Mouse (Mus musculus) regulatory T cell (primary cell): Measurements from ENCODE around the gene Gm10024.
"Not testable (repeated sequence)": the region's sequence is repeated elsewhere in the genome, so short reads cannot be mapped to it uniquely, and the experiment has no call there.

Experiments used
- in situ Hi-C: fragments of 300-600 bp; cut with MboI, MseI; formaldehyde crosslinking; loops from one replicate; pipeline ENCODE4 v1.15.1; 2025; ENCODE audit warnings: high pct_unique_total_duplicates

Gene Gm10024

DNA sequence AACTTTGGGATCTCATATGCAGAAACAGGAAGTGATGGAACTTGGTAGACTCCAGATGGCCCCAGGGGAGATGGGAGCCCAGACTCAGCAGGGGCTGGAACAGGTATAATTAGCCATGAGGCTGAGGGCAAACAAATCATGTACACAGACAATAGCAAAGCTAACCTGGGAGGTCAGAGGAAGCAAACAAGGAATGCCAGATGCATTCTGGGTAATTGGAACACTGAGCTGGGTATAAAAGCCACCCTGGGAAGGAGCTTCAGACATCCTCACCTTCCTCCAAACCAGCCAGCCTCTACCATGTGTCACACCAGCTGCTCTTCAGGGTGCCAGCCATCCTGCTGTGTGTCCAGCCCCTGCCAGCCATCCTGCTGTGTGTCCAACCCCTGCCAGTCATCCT lies at the start of gene Gm10024:
TSS of gene Gm10024 (plus strand) at position 301 of the 400 bp plus-strand sequence.
- in situ Hi-C loops, result loop anchor here (5.0 kb wide), 1 partner anchor 39 kb away; no protein-coding TSS in a partner anchor

DNA sequence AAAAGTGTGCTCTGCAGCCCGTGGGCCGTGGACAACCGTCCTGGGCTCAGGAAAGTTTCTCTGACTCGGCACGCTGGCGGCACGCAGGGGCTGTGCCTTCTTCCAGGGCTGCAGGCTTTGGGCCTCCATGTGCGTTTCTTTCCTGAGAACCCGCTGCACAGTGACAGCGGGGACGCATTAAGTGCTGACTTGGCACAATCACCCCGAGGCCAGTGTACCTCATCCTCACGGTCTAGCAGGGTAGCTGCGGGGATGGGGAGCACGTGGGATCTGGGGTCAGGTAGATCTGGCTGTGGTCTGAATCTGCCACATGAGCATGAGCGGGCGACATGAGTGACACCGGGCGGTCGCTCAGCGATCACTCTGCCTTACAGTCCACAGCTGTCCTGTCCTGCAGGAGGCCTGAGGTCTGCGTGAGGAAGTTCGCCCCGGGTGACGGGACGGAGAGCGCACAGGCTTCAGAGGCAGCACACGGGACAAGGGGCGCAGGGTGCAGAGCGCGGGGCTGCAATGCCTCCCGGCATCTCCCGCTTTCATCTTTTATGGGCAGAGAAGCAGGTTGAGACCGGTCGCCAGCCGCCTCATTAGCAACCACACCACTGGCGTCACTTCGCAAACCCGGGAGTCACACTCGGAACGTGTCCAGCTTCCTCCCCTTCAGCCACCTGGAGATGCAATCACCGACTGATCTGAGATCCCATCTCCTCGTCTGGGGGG lies 47.1 kb upstream of the Gm10024 start:
- in situ Hi-C loops, result no loop called here

DNA sequence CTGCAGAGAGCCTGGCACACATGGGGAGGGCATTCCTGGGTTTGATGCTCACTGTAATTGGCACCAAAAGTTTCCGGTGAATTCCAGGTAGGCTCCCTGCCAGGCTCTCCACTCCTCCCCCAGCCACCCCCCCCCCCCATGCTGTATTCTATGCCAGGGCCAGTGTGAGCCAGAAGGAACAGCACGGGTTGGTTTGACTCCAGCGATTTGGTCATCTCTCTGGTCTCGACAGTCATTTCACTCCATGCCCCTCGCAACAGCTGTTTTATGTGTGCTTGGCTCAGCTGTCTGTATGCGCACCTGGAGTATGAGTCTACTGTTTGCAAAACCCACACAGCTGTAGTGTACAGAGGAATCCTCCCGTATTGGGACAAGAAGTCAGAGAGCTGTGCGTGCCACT lies 44.9 kb upstream of the Gm10024 start:
- in situ Hi-C loops, result no loop called here

DNA sequence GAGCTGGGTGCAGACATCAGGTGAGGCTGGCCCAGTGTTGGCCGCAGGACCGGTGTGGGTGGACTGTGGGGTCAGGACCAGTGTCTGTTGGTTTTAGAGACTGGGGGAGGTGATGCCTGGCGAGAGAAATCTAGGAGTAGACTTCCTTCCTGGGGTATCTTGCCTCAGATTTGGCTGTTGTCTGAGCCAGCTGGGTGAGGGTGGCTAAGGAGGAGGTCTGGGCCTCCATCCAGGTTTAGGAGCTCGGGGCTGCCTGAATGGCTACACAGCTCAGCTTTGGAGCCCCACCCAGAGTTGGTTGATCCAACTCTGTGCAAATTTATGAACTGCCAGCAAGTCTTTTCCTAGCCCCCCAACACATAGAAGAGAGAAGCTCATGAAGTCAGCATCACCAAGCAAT lies 43.9 kb upstream of the Gm10024 start:
- in situ Hi-C loops, result no loop called here

DNA sequence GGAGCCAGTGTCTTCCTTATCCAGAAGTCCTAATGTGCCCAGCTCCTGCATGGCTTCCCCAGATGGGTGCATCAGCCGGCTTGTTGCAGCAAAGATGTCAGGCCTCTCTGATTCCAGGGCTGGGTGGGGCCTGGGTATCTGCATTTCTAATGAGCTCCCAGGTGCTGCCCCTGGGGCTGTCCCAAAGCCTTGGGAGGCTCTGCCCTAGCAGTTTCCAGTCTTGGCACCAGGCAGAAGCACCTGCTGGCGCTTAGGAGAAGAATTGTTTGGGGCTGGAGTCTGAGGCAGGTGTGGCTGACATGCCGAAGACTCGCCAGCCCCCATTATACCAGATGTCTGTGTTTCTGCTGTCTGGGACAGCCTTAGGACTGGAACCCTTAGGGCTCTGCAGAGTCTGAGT lies 40.5 kb upstream of the Gm10024 start:
- in situ Hi-C loops, result loop anchor here (5.0 kb wide), 1 partner anchor 42 kb away; the partner anchor contains the start of gene Gm10024

DNA sequence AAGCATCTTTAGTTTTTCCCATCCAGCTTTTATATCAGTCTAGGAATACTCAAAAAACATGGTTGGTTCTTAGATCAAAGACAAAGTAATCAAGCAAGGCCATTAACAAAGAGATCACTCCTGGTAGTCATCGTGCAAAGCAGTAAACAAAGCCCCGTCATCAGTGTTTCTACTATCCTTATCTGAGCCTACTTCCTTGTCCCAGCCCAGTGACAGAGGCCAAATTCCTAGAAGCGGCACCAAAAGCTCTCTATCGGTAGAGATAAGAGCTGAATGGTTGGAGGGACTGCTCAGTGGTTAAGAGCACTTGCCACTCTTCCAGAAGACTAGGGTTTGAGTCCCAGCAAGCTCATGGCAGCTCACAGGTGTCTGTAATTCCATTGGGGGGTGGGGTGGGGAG lies 39.7 kb upstream of the Gm10024 start:
- in situ Hi-C loops, result loop anchor here (5.0 kb wide), 1 partner anchor 41 kb away; the partner anchor contains the start of gene Gm10024

DNA sequence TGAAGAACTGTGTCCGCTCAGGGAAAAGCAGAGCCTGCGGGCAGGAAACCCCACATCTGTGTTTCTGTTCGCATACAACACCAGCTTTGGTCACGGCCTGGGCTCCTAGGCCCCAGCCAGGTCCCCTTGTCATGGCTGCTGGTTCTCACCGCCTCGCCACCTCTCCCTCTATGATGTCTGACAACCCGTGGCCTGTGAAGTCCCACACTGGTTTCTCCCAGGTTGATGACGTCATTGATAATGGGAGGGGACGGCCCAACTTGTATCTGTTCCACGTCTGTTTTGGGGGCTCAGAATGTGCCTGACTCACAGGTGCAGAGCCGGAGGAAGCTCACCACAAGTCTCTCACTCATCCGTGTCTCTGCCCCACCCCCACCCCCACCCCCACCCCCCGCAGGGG lies 37.5 kb upstream of the Gm10024 start:
- in situ Hi-C loops, result loop anchor here (5.0 kb wide), 1 partner anchor 39 kb away; the partner anchor contains the start of gene Gm10024

DNA sequence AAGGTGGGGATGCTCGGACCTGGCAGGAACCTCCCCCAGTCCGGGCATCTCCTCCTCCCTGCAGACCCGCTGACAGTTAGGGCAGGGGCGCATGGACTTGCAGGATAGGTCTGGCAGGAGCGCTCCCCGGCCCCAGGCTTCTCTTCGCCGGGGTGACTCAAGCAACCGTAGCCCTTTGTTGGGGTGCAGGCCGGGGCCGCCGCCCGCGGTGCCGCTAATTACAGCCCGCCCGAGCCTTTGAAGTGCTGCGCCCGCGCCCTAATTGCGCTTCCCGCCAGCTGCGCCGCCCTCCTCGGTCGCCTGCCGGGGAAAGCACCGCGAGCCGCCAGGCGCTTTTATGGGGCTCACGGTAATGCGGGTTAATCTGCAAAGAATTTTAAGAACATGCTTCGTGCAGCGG lies 33.7 kb upstream of the Gm10024 start:
- in situ Hi-C loops, result no loop called here

DNA sequence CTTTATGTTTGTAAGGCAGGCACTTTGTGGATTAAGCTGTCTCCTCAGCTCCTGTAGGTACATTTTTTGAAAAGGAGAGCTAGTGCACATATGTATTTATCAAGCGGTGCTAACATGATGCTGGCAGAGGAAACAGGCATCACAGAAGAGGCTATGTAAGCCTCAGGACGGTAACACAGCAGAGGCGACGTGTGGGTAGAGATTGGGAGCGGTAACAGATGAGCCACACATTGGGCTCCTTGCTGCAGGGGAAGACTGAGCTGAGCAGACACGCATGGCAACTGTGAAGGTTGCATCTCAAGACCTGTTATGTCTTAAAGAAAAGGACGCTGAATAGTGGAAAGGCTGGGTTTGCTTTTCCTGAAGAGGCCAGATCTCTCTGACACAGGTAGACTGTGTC lies 28.3 kb upstream of the Gm10024 start:
- in situ Hi-C loops, result no loop called here

DNA sequence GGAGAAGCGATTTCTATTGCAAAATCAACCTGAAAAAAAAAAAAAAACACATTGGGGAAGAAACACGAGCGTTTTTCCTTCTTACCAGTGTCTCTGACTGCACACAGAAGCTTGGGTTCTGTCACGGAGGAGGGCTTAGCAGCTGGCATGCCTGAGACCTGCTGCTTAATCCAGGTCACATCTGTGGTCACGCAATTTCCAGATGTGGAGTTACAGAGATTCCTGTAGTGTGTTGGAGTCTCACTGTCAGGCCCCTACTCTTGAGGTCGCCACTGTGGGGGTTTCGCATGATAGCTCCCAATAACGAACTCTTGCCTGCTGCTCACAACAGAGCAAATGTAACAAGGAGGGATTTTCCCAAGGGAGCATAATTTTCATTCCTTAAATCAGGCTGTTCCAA lies 27.1 kb upstream of the Gm10024 start:
- in situ Hi-C loops, result no loop called here

DNA sequence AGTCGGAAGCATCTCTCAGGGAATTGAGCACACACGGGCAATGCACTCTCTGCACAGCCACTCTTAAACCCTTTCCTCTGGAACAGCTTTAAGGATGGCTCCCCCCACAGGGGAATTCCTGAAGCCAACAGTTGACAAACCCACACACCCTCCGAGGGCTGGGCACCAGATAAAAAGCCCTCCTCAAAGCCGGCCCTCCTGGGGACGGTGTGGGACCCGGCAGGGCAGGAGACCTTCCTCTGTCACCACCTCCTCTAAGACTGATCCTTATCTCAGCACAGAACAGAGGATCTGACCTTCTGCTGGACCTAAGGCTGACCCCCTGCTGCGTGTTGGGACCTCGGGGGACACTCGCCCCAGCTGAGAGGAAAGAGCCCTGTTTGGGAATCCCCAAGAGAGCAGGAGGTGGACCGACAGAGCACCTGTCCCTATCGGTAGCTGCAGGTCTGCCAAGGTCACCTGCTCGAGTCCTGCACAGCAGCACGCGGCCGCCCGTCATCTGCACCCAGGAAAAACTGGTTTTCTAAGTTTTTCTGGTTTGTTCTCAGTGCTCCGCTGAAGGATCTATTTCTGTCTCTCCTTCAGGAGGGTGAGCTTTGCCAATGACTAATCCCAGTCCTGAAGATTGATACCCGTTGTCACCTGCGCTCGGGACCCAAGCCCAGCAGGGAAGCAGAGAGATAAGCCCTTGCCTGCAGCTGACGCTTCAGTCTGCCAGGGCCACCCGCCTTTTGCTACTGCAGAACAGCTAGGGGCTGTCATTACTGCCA lies 25.2 kb upstream of the Gm10024 start, which contains the start of gene Tspear:
TSS of gene Tspear (plus strand) at position 675 of the 770 bp plus-strand sequence.
- in situ Hi-C loops, result no loop called here

DNA sequence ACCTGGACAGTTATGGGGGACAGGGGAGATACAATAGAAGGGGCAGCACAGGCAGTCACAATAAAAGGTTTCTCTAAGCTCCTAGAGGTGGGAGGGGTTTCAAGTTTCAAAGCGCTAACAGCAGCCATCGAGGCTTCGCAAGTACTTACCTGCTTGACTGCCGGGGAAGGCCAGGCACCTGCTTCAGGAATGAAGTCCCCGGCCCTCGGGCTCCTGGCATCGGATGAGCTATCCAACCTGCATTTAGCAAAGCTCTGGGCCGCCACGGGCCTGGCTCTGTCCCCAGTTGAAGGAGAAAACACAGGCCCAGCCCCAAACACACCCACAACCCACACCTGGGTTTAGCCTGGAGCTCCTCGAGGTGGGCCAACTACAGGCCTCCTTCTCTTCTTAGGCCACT lies 24.2 kb upstream of the Gm10024 start:
- in situ Hi-C loops, result no loop called here

DNA sequence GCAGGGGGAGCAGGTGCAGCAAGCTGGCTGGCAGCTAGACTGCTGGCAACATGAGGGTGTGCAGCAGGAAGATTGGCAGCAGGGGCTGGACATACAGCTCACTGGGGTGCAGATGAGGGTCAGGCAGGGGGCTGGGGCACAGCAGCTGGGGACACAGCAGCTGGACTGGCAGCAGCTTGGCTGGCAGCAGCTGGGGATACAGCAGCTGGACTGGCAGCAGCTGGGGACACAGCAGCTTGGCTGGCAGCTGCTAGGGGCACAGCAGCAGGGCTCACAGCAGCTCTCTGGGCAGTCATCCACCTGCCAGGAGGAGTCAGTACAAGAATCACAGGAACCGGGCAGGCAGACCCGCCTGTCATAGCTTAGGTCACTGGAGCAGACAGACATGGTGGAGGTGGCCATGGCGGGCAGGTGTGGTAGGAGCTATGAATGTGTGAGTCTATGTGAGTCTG lies 20.9 kb upstream of the Gm10024 start, which contains the start of gene Gm19402:
TSS of gene Gm19402 (minus strand) at position 402 of the 452 bp plus-strand sequence.
- in situ Hi-C loops, result not testable (repeated sequence)

DNA sequence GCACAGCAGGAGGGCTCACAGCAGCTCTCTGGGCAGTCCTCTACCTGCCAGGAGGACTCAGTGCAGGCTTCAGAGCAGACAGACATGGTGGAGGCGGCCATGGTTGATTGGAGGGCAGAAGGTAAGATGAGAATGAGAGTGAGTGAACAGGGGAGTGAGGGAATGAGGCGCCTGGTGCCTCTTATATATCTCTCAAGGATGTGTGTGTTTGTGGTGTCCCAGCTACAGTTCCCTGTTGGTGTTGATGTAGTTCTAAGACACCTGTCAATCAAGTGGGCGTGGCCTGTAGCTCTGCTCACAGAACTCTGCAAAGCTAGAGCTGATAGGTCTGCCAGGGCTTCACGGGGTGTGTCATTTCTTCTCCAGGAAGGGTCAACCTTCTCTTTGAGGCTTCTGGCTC lies 14.1 kb upstream of the Gm10024 start, which contains the start of gene Gm9508:
TSS of gene Gm9508 (minus strand) at position 101 of the 400 bp plus-strand sequence.
- in situ Hi-C loops, result no loop called here

DNA sequence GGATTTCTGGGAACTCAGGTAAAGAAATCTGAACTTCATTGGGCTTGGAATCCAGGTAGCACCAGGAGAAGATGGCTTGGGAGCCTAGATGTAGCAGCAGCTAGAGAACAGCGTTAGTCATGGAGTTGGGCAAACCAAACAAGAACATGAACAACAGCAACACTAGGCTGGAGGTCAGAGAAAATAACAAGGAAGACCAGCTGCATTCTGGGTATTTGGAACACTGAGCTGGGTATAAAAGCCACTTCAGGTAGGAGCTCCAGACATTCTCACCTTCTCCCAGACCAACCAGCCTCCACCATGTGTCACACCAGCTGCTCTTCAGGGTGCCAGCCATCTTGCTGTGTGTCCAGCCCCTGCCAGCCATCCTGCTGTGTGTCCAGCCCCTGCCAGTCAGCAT lies 4.9 kb upstream of the Gm10024 start, which contains the start of gene Gm10272:
TSS of gene Gm10272 (plus strand) at position 301 of the 400 bp plus-strand sequence.
- in situ Hi-C loops, result no loop called here

DNA sequence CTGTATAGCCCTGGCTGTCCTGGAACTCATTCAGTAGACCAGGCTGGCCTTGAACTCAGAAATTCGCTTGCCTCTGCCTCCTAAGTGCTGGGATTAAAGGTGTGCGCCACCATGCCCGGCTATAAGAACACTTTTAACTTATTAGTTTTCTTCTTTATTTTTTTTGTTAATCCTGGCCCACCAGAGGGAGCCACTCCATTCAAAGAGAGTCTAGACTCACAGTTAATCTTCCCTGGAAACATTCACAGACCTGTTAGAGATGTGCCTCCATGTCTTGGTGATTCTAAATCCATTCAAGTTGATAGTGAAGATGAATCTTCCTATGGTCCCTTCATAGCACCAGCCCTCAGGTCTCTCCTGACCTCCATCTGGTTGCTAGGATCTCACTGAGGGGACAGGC lies 1.4 kb upstream of the Gm10024 start:
- in situ Hi-C loops, result loop anchor here (5.0 kb wide), 1 partner anchor 38 kb away; no protein-coding TSS in a partner anchor

DNA sequence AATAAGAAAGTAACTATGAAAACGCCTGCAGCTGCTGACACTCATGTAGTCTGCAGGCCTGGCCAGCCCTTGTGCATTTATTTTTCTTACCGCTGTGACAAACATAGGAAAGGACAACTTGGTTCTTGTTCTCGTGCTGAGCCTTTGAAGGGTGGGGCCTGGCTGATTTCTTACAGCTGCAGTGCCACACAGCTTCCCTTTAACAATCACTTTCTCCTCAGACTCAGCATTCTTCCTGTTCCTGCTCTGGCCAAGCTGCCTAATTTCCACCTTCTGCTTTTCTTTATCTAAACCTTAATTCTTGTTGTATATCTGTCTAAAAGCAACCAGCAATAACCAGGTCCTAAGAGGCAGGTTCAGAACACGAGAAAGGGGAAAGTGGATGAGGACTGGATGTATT lies 2.5 kb downstream of the Gm10024 start:
- in situ Hi-C loops, result loop anchor here (5.0 kb wide), 1 partner anchor 41 kb away; no protein-coding TSS in a partner anchor

DNA sequence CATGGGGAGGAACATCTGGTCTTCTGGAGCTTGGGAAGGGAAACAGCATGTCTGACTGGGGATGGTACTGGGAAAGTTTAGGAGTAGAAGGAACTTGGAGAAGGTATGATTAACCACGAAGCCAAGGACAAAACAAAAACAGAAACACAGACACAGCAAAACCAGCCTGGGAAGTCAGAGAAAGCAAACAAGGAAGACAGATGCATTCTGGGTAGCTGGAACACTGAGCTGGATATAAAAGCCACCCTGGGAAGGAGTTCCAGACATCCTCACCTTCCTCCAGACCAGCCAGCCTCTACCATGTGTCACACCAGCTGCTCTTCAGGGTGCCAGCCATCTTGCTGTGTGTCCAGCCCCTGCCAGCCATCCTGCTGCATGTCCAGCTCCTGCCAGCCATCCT lies 4.2 kb downstream of the Gm10024 start, which contains the start of gene Gm10142:
TSS of gene Gm10142 (plus strand) at position 301 of the 400 bp plus-strand sequence.
- in situ Hi-C loops, result no loop called here

DNA sequence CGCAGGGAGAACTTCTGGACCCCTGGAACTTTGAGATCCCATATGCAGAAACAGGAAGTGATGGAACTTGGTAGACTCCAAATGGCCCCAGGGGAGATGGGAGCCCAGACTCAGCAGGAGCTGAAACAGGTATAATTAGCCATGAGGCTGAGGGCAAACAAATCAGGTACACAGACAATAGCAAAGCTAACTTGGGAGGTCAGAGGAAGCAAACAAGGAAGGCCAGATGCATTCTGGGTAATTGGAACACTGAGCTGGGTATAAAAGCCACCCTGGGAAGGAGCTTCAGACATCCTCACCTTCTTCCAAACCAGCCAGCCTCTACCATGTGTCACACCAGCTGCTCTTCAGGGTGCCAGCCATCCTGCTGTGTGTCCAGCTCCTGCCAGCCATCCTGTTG lies 9.0 kb downstream of the Gm10024 start, which contains the start of gene Krtap12-1:
TSS of gene Krtap12-1 (plus strand) at position 301 of the 400 bp plus-strand sequence.
- in situ Hi-C loops, result not testable (repeated sequence)

DNA sequence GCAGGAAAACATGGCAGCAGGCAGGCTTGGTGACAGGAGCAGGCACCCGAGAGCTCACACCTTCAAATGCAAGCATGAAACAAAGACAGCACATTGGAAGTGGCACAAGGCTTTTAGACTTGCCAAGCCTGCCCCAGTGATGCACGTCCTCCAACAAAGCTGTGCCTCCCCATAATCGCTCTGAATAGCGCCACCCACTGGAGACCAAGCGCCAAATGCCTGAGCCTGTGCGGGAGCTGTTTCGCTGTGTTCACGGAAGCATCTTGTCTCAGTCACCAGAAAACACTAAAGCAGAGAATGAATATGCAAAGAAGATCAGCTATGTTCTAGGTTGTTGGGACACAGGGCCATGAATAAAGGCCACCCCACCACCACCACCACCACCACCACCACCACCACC lies 13.6 kb downstream of the Gm10024 start:
- in situ Hi-C loops, result no loop called here

DNA sequence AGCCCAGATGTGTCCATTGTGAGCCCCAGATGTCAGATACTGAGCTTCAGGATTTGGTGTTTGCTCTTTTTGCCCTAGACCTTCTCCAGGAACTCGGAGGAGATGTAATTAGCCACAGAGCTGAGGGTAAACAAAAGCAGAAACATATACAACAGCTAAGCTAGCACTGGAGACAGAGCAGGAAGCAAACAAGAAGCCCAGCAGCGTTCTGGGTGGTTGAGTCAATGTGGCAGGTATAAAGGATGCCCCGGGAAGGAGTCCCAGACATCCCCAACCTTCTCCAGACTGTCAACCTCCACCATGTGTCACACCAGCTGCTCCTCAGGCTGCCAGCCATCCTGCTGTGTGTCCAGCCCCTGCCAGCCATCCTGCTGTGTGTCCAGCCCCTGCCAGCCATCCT lies 14.9 kb downstream of the Gm10024 start, which contains the start of gene Gm10100:
TSS of gene Gm10100 (plus strand) at position 301 of the 400 bp plus-strand sequence.
- in situ Hi-C loops, result no loop called here

DNA sequence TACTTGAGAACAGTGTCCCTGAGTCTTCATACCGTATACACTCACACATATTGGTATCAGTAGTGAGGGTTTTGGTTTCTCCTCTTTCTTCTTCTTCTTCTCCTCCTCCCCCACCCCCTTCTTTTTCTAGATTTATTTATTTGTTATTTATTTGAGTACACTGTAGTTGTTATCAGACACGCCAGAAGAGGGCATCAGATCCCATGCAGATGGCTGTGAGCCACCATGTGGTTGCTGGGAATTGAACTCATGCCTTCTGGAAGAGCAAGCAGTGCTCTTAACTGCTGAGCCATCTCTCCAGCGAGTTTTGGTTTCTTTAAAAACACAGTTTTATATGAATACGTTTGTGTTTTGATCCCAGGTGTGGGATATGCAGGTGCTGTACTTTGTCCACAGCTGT lies 17.0 kb downstream of the Gm10024 start:
- in situ Hi-C loops, result no loop called here
